Mouse (Mus musculus): Measurements from ENCODE around the gene Doc2b.

Gene Doc2b

DNA sequence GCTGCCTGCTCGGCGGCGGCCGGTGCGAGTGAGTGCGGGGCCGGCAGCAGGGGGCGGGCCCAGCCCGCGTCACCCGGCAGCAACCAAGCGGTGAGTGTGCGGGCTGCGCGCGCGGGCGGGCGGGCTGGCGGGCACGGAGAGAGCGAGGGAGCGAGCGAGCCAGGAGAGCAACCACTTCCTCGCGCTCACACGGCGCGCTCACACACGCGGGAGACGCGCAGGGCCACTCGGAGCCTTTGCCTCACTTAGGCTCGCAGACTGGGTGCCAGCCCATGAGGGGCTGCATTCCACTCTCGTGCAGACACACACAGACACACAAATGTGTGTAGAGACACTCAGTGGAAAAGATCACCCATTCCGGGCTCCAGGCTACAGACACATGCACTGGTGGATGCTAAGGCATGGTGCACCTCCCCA lies at the start of gene Doc2b:
Doc2b (minus strand) TSS at position 21 of the 417 bp plus-strand sequence.
- peak; percentile 57 for DNase-seq

DNA sequence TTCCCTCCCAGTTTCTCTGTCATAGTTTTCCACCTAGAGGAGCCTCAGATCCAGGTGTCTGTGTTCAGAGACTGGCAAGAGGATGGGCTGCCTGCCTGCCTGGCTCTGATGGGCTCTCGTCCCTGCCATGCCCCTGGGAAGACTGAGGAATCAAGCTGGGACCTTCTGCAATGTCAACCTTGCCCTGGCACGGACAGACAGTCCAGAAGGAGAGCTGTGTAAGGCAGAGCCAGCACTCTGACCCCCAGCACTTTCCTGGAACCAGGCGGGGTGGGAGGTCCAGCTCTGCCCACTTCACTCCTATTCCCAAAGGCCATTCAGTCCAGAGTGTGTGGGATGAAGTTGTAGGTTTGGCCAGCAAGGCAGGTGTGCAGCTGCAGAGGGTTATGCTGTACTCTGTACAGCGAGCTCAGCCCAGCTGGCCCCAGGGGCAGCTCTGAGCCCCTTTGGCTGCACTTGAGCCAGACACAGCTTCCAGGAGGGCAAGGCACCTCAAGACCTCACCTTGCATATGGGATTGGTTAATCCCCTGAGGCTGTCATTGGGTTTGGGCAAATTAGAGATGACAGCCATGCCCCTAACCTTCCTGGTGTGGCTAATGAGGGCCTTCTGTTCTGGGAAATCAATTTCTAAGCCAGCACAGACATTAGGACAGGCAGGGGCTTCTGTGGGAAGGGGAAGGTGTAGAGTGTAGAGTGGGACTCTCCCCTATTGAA lies 47.2 kb upstream of the Doc2b start:
- DNase-seq = no peak

DNA sequence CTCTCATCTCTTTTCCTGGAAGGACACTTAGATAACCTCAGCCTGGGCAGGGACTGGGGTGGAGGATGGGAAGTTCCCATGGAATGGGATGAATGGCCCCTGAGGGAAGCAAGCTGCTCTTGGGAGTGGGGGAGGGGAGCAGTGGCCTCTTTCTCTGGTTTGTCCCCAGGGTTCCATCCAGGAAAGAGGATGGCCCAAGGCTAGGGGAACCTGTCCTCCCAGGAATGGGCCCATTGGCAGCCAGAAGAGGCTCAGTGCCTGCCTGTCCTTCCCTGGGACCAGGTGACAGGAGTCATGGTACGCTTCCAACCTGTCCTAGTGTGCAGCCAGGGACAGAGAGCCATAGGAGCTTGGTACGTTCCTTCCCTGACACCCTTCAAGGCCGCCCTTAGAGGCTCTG lies 45.7 kb upstream of the Doc2b start:
- no peak for DNase-seq

DNA sequence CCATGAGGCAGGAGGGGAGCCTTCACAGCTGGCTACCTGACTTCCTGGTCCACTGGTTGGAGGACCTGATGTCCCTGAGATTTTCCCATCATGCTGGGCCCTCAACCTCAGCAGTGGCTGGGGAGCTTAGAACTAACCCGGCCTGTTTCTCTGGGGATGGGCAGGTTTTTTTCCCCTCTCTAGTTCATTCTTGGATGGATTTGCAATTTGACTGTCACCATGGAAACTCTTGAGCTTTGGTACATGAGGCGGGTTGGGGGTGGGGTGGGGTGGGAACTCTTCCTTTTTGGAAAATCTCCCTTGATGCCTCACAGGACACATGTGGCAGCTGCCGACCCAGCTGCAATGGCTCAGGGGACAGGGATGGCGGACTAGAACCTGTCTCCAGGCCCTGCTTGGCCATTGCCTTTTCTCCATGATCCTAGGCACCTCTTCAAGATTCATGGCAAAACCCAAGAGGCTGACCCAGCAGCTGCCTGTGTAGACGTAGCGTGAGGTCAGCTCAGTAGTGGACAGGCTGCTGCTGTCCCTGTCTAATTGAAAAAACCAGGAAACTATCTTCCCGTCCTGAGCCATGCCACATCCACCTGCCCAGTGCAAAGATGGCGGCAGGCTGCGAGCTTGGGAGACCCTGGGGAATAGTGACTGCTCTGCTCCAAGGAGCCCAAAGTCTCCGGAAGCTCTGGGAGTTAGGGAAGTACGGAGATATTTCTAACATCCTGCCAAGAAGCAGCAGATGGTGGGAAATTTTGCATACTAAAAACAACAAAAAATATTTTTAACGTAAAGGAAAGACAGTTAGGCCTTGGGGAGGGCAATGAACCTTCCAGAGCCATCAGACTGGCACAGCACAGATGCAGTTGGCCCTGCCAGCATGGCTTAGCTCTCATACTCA lies 43.9 kb upstream of the Doc2b start:
- DNase-seq = no peak

DNA sequence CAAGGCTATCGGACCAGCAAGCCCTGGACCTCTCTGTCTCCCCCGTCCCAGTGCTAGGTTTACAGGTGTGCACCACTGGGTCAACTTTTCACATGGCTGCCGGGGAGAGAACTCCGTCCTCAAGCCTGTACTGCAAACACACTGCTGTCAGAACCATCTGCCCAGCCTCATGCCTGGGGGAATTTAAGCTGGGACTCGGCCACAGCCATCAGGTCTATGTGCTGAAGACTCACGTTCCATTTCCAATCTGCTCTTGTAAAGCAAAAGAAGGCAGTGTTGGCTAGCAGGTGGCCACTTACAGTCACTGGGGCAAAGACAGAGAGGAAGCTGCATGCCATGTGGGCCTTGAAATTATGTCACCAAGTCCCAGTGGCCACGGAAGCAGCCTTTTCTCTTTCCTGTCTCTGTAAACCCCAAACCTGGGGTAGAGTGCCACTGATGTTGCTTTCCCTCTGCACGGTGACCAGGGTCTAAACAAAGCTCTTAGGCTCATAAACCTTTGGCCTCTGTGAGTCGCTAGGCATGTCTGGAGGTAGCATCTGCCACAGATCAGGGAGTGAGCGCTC lies 43.1 kb upstream of the Doc2b start:
- DNase-seq = no peak

DNA sequence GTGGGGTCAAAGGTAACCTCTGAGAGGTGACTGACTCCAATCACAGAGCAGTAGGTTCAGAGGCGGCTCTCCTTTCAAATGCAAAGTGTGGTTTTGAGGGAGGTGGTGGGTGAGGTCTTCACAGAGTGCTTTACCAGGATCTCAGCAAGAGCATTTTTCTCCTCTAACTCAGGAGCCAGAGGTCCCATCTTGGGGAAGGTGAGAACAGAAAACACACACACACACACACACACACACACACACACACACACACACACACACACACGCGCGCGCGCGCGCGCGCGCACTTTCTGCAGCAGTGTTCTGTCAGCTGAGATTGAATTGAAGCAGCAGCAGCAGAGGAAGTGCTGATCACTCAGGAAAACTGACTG lies 40.4 kb upstream of the Doc2b start:
- DNase-seq = no peak

DNA sequence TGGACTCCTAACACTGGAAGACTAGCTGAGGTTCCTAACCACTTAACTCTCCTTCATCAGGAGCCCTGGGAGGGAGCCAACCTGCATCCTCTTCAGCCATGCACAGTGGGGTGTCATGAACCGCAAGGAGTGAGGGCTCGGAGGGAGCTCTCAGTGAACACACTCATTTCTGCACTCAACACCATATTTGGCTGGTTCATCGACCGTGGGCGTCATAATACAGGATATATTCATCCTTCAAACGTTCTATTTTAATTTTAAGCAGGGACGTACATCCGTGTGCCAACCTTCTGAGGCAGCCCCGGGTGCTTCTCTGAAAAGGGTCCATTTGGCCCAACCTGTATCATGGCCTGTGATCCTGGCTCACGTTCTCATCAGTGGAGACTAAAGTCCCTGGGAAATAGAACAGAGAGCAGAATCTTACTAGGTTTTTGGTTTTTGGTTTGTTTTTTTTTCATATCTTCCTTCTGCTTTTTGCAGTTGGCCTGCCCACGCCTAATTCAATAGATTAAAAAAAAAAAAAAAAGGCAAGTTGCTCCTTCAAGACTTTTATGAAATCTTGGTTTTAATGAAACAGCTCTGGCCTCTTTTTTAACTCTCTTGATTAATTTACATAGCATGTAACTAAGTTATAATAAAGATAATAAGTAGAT lies 39.9 kb upstream of the Doc2b start:
- DNase-seq = no peak

DNA sequence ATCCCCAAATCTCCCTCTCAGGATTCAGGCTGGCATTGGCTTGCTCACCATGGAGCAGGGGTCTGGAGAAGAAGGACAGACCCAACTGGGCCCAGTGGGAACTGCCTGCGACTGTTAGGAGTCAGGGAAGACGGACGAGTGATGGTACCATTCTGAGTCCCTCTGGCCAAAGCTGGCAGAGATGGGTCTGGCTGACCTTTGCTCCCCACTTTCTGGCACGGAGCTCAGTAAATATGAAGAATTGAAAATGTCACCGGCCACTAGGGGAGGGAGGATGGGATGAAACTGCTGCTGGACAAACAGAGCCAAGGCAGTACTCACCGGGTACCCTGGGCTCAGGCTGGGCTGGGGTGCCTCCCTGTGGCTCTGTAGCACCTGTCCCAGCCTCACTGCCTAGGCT lies 37.2 kb upstream of the Doc2b start:
- no peak for DNase-seq

DNA sequence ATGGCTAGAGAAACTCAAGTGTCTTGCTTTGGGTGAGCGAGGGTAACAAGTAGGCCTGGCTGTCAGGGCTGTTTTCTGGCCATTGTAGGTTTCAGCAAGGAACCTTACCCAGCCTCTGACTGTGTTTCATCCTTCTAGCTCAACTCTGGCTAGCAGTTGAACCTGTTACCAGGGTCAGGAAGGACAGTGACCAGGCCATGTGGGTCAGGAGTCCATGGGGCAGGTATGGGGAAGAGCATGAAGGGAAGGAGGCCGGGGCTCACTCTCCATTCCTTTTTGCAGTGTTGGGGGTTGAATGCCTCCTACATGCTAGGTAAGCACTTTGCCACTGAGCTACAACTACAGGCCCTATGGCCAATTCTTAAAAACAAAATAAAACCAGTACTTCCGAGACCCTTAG lies 34.5 kb upstream of the Doc2b start:
- no peak for DNase-seq

DNA sequence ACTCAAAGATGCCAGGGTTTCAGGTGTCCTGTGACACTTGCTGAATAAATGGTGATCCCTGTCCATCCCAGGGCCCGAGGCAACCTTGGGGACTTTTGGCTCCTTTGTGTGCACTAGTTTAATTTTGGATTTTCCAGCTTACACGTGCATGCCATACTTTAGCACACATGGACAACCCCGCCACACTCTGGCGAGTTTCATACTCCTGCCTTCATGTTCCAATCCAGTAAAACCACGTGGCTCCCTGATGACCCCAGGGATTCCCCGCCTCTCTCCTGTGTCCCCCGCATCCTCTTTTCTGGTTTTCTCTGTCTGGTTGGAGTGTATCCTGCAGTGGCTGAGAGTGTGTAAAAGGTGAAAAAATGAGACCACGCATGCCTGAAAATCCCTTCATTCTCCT lies 31.6 kb upstream of the Doc2b start:
- no peak for DNase-seq

DNA sequence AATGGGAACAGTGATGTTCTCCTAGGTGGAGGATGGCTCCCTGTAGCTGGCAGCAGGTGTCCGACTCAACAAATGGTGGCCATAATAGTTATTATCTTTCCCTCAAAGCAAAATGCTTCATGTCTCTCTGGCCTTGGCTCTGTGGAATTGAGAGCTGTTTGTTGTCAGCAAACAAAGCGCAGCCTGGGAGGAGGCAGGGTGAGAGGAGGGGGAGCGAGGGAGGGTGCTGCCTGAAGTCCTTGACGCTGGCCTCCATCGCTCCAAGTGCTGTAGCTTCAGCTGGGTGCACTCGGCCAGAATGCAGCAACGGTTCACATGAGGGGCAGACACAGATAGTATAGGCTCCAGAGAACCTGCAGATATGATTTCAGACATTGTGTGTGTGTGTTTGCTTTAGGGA lies 27.7 kb upstream of the Doc2b start:
- DNase-seq = no peak

DNA sequence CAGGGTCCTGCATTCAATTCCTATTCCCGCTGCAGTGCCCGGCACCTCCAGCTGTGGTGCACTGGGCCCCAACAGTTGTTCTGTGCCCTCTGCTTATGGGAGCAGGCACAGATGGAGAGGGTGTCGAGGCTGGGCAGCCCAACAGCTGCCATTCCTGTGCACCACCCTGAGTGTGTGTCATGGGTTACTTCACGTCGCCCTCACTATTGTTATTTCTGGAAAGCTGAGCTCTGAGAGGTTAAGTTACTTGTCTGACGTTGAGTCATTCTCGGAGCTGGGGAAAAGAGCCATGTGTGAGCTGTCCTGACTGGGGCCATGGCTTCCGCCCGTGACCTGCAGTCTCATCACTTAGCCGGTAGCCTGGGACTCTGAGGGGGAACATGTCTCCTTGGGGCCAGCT lies 17.2 kb upstream of the Doc2b start:
- DNase-seq = no peak

DNA sequence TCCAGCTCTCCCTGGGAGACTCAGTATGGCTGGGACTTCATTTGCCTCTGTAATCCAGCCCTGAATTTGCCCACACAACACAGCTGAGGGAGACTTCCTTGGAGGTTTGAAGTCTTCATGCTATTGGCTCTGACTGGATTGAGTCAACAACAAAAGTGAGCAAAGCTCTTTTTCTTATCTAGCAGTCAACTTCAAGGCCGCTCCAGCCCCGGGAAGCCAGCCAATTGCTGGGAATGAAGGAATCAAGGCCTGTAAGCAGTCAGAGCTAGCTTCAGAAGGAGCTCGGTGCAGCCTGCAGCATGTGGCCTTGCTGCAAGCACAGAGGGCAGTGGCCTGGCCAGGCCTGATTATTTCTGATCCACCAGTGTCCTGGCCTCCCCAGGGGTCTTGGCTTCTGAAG lies 16.1 kb upstream of the Doc2b start:
- no peak for DNase-seq

DNA sequence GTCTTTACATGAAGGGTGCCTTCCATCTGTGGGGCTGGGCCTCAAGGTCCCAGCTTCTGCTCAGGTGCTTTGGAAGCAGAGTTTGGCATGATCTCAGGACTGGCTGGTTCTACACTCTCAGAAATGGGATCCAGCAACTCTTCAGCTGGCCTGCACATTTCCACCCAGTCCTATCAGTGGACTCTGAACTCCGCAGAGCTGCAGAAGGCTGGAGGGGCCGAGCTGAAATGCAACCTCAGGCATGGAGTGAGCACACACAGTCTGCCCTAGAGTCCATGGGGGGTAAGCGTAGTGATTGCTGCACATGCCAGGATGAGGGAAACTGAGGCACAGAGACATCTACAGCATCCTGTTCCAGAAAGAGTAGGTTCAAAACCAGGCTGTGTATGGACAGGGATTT lies 14.7 kb upstream of the Doc2b start:
- DNase-seq = no peak

DNA sequence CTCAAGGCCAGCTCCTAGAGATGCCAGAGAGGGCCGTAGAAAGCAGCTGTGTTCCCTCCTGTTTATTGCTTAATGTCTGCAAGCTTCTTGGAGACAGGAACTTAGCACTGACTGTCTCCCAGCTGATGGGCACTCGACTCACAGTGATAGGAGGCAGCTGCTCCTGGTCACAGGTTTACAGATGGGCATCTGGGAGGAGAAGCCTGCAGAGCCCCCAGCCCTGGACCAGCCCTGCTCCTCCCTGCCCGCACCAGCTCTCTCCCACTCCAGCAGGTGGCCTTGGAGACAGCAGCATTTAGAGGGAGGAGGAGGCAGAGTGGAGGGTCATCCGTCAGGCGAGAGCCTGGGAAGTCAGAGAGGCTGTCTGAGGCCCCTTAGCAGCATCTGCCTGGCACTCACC lies 11.6 kb upstream of the Doc2b start:
- DNase-seq = peak; percentile 19

DNA sequence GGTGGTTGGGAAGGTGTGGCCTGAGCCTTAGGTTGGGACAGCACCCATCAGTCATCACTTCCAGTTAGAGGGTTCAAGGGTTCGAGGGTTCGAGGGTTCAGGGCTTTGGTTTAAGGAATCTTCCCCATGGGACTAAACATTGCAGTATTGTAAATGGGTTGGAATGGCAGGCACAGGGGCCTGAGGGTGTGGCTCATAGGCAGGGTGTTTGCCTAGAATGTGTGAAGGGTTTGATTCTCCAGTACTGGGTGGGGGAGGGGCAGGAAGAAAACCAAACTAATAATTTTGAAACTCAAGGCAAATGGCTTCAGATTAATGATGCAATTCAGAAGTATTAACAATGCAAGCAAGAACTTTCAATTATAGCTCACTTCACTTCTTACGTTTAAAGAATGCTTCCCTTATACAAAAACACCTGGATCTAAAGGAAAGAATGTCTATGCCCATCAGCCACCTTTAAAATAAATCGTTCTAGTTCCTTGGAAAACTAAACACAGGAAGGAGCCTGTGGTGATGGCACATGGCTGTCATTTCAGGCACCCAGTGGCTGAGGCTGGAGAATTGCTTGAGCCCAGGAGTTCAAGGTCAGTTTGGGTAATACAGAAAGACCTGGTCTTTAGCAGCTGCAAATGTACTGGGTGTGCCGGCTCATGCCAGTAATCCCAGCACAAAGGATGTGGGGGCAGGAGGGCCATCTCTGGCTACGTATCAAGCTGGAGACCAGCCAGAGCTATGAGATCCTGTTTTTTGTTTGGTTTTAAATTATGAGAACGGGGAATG lies 6.1 kb upstream of the Doc2b start:
- DNase-seq = no peak

DNA sequence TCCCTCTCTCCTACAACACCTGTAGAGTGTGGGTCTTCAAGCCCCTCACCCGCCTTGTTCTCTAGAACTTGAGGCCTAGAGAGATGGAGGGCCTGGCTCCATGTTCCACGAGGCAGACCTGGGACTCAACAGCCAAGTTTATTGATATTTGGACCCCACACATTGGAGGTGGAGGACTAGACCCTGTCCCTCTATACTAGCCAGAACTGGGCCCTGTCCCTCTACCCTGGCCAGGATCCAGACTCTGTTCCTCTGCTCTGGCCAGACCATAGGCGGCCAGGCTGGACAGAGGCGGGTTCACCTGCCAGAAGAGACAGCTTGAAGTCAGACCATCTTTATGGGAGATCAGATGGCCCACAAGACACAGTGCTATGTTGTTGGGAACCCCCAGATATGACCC lies 5.5 kb upstream of the Doc2b start:
- DNase-seq = no peak

DNA sequence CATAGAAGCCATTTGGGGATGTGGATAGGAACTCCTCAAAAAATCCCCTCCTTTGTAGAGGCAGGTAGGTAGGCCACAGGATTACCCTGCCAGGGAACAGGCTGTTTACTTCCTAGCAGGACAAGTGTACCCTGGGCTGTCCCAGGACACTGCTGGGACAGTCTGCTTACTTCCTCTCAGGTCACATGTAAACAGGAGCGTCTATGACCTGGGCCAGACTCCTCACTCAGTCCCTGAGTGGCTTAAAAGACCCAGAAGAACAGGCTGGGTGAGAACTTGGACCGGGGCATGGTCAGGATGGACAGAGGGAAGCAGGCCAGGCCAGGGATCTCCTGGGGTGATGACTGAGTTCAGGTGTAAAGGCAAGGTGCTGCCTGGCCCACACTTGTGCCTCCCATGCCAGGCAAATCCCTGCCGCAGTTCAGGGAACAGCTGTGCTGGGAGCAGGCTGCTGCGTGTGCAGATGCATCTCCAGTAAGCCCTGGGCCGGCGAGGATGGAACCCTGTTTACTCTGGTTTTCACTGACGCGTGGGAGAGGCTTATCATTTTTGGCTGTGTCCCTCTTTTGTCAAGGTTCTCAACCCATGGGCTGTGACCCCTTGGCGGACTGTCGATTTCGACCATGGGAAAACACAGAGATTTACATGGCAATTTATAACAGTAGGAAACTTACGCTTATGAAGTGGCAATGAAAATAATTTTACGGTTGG lies 842 bp upstream of the Doc2b start:
- no peak for DNase-seq

DNA sequence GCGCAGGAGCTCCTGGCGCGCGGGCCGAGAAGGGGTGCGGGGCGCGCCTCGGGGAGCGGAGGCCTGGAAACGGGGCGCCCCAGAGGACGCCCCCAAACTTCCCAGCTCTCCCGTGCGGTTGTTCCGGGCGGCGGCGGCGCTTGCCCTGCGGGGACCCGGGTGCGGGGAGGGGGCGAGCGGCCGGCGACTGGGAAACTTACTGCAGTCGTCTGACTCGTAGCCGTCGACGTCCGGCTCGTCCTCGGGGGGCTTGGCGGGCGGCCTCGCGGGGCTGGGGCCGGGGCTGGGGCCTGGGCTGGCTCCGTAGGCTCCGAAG lies 570 bp downstream of the Doc2b start:
- DNase-seq = peak; percentile 38

DNA sequence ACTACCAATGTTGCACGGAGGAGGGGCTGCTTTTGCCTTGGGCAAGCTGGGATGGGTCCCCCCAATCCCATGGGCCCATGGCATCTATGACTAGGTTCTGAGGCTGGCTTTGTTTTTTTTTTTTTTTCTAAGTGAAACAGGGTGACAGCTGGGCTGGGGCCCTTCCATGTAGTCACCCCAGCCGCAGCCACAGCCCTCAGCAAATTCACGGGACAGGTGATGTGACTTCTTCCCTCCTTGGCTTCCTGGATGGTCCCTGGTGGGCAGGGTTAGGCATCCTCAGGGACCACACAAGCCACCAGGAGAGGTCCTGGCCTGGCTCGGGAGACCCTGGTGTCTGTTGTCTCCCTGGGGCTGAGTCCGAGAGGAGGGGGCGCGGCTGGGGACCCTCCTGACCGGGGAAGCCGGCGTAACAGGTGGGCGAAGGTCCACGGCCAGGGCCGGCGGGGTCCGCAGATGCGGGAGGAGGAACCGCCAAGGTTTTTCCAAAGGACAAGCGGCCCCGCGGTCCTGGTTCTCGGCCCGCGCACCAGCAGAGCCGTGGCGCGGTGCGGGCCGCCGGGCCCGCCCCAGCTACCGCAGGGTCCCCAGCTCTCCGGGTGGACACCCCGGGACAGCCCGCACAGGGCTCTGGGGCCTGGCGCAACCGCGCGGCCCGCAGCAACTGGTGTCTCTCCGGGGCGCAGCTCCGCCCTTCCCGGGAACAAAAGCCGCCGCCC lies 1.1 kb downstream of the Doc2b start:
- no peak for DNase-seq

DNA sequence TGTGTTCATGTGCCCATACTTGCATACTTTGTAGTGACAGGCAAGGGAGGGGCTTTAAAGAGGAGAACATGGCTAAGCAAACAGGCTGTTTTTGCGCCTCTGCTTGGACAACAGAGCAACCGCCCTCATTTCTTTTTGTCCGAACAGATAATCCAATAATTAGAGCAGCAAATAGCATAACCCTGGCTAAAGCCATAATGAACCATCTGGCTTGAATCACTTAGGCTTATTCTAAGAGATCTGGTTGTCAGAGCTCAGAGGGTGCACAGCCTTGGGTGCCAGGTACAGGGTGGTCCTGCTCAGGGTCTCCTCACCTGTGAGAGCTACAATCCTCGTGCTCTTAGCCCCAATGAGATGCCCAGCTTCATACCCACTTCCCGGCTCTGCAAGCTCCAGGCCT lies 2.5 kb downstream of the Doc2b start:
- no peak for DNase-seq

DNA sequence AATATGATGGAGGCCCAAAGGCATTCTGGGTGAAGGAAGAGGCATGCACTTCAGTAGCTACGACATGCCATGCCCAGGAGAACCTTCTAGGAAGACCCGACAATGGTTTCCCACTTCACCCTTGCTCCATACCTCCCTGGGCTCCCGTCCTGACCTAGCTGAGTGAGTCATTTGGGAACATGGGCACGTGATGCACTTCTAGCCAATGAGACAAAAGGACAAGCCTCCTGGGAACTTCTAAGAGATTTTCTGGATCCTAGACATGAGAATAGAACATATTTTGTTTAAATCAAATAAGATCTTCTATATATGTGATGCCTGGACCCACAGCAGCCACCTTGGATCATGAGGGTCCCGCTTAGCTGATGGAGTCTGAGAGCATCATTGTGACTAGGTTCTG lies 3.3 kb downstream of the Doc2b start:
- no peak for DNase-seq

Data from embryo, embryonic 11 days (tissue).